Mouse (Mus musculus): ENCODE measurements around the gene Aldh3b3.
"Not testable (repeated sequence)": the region's sequence is repeated elsewhere in the genome, so short reads cannot be mapped to it uniquely, and the experiment has no call there.

Gene Aldh3b3

DNA sequence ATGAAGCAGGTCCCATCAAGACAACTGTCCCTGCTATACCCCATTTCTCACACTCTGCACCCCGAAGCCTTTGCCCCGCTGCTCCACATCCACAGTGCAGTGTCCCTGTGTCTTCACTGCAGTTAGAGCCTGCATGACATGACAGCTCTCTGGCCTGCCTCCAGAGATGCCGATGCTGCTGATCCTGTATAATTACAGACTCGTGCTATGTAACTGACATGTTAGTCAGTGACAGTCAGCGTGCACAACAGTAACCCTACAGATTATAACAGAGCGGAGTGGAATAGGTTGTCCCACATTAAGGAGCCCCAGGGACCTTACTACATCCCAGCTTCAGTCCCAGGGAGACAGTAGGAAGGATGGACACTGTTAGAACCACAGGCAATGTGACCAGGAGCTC, 16.2 kb downstream of the Aldh3b3 start:
- in situ Hi-C loops (cut with MboI) = not testable (repeated sequence)

DNA sequence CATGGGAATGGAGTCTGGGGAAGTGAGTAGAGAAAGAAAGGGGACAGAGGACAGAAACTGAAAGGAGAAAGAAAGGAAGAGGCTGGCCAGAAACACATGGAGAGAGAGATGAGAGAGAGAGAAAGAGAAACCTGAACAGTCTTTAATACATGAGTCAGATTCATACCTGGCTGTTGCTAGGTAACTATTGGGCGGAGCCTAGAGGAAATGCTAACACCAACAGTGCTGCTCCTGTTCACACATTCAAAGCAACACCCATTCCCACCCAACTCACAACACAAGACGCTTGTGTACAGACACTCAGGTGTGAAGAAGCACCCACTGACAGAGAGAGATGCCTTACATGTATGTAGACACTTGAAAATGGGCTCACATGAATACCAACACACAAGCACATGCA, 17.4 kb downstream of the Aldh3b3 start:
- in situ Hi-C loops (cut with MboI) = no loop called here

DNA sequence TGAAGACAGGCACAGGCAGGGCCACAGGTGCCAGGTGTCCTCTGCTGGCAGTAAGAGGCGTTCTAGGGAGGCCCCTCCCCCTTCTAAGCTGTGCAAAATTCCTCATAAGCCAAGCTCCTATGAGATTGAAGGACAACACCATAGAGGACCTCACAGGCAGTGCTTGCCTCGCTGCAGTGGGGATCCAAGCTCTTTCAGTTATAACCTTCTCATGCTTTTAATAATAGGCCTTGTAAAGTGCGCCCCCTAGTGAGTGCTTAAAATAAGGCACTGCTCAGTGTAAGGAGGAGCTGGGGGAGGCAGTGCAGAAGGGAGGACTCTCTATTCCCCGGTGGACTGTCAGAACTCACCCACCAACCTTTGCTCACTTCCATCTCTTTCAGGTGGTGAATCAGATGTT, 21.9 kb downstream of the Aldh3b3 start:
- in situ Hi-C loops (cut with MboI) = no loop called here

DNA sequence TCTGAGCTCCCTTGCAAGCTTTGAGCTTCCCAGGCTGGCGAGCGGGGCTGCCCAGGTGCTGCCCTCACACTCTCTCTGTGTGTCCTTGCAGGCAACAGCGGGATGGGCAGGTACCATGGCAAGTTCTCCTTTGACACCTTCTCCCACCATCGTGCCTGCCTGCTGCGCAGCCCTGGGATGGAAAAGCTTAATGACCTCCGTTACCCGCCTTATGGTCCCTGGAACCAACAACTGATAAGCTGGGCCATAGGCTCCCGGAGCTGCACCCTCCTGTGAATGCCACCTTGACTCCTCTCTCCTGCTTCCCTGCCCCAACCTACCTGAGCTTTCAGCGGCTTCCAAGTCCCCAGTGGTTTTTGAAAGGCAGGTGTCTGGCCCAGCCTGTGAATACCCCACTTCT, 22.5 kb downstream of the Aldh3b3 start:
- in situ Hi-C loops (cut with MboI) = no loop called here

DNA sequence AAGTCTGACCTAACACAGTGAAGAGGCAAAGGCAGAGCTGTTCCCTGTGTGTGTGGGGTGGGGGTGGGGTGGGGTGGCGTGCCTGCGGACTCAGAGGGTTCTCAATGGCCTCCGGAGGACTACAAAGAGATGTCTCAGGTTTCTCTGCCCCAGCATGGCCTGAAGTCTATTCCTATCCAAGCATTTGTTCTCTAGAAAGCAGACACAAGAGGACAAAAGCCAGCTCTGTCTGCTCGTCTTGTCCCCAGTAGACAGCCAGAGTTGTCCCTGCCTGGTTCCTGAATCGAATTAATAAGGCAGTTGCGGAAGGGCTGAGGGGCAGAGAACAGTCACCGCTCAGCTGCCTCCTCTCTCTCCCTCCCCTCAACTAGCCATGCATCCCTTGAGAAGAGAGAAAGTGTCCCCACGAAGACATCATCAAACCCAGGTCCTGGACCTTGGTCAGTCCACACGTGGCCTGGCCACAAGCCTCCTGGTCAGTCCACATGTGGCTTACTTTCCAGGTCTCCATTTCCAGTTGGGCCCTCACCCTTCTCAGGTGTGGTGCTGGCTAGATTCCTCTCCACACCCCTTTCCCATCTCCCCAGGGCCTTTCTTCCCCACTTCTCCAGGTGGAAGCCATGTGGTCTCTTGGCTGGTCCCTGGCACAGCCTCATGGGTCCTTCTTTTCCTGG, 25.2 kb downstream of the Aldh3b3 start:
- in situ Hi-C loops (cut with MboI) = no loop called here

DNA sequence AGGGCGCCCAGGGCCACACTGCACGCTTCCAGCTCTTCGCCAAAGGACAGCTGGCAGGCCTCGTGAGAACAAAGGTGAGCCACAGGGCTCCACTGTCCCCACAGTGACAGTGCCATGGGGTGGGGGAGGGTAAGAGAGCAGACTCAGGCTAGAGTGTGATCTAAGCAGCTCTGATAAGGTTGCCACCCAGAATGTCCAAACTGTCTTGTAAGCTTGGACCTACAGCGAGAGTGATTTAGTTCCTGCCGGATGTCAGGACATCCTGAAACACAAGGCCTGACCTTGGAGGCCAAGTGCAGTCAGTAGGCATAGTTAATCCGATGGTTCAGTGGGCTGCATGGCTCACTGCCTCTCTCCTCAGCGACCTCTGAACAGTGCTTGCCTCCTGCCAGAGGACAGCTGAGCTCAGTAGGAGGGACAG, 26.8 kb downstream of the Aldh3b3 start:
- in situ Hi-C loops (cut with MboI) = no loop called here

DNA sequence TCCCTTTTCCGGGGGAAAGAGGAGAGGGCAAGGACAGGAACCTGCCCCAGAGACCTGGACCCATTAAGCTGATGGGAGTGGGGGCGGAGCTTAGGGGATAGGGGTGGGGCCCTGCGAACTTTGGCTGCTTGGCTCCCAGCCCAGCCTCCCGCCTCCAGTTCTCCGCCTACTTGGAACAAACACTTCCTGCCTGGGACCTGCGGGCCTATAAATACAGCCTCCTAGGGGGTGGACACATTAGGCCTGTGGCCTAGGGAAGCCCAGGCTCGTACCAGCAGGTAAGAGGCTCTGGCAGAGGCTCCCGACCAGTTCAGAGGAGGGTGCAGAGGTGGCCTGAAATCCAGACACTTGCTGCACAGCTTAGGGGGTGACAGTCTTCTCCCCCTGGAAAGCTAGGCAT, 27.9 kb downstream of the Aldh3b3 start, which contains the start of gene Acy3:
TSS of gene Acy3 (plus strand) at position 237 of the 400 bp plus-strand sequence.
- in situ Hi-C loops (cut with MboI) = no loop called here

DNA sequence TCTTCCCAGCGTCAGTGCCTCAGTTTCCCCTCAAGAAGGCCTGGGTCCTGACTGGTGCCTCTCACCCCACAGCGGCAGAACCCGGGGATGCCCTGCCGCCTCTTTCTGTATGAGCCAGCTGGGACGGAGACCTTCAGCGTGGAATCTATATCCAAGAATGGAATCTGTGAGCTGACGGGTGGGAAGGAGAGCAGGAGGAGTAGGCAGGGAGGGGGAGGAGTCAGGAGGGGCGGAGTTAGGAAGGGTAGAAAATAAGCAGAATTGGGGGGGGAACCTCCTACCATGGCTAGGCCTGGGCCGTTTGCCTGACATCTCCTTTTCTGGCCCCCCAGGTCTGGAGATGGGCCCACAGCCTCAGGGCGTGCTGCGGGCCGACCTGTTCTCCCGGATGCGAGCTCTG, 29.6 kb downstream of the Aldh3b3 start:
- in situ Hi-C loops (cut with MboI) = no loop called here

DNA sequence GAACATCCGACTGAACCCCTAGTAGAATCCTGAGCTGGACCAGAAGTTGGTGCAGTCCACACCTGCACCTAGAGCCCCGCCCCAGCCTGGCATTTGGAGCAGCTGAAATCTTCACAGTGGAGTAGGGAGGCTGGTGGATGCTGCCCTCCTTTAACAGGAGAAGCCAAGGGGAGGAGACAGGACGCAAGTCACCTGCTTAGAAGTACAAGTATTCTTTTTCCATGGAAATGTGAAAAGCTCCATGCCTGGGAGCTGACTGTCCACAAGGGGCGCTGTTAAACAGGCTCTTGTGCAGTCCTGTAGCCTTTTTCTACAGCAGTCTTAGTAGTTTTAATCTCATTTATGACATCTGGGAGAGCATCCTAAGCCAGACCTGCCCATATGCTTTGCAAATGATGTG, 30.3 kb downstream of the Aldh3b3 start:
- in situ Hi-C loops (cut with MboI) = no loop called here

DNA sequence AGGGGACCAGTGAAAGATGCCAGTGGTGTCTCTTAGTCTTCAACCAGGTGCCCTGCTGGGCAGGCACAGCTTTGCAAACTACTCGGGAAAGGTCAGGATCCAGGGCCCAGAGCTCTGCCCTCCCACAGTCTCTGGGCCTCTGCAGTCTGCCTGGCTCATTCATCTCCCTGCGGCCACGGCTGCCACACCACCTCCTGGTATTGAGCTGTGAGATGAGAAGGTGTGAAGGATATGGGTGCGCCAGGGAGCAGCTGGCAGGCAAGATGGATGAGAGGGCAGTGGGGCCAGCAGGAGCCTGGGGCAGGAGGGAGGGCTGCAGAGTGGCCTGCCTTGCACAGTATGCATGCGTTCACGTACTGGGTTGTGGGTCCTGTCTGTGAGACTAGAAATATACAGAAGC, 32.4 kb downstream of the Aldh3b3 start:
- in situ Hi-C loops (cut with MboI) = no loop called here

DNA sequence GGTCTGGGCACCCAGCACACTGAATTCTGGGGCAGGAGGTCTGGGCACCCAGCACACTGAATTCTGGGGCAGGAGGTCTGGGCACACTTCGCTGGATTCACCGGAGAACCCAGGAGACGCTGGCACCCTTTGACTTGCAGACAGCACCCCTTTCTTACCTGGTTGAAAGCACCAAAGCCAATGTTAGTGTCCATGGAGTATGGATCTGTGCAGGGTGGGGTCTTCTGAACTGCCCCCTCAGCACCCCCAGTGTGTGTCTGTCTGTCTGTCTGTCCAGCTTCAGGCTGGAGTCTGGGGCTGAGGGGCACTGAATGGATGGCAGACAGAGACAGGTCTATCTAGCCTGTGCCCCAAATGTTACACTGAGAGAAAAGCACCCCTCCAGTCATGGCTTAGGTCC, 33.1 kb downstream of the Aldh3b3 start:
- in situ Hi-C loops (cut with MboI) = no loop called here

DNA sequence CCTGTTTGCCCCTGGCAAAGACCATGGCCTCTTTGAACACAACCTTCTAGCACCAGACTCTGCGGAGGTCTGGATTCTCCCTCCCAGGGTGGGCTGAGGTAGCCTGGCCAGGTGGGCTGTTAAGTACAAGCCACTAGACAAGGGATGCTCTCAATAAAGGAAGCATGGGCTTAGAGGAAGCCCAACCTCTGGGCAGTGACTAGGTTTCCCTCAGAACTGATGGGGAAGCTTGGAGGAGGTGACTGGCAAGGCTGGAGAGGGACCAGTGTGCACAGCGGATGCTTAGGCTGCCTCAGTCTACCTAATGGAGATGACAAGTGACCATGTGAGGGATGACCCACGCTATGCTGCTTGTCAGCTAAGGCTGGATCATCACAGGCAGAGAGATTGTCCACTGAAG, 33.5 kb downstream of the Aldh3b3 start:
- in situ Hi-C loops (cut with MboI) = no loop called here

DNA sequence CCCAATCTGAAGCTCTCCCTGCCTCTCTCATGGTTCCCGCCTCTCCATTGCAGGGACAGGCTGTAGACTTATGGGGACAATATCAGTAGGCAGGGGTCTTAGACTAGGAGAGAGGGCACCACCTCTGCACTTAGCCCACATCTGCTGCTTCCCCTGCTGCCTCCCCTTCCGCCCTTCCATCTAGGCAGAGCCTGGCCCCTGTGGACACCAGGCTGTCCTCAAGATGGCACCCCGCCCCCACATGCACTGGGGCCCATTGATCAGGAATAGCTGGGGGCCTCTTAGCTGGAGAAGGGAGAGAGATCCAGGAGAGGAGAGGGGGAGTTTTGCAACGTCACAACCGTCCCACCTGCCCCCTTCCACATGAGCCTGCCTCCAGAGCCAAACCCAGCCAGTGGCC, 34.0 kb downstream of the Aldh3b3 start, which contains the start of gene Tbx10:
TSS of gene Tbx10 (plus strand) at position 337 of the 400 bp plus-strand sequence.
- in situ Hi-C loops (cut with MboI) = no loop called here

DNA sequence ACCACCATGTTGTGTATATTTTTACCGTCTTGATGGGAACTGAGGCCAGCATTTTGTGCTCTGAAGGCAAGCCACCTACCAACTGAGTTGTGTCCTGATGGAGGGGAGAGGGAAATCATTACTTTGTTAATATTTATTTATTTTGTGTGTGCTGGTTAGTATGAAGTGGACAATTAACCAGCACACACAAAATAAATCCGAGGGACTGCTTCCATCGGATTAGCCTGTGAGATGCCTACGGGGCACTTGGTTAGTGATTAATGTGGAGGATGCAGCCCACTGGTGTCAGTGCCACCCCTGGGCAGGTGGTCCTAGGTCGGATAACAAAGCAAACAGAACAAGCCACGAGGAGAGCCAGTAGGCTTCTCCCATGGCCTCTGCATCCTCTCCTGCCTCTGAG, 36.5 kb downstream of the Aldh3b3 start:
- in situ Hi-C loops (cut with MboI) = no loop called here

DNA sequence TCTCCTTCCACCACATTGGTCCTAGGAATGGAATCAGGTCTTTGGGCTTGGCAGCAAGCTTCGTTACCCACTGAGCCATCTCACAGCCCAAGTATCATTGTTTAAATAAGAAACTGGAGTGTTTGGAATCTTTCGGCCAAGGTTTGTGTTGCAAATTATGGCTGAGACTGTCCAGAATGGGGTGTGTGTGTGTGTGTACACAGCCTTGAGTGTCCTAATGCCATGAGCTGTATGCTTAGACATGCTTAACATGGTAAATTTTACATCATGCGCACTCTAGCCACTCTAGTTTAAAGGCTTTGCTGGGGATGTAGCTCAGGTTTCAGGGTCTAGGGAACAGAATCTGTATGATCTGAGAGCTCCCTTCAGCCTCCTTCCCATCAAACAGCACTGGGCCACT, 37.1 kb downstream of the Aldh3b3 start:
- in situ Hi-C loops (cut with MboI) = no loop called here

DNA sequence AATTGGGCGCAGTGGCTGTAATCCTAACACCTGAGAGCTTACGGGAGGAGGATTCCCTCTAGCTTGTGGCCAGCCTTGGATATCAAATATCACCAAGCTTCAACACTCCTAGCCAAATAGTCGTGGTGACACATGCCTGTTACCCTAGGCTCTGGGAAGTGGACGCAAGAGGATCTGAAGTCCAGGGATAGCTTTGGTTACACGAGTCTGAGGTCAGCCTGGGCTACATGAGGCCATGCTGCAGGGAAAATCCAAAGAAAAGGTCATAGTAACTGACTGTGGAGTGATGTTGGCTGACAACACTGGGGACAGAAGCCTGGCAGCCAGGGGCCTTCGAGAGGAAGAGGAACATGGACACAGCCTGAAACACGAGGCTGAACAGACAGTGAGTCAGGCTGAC, 37.7 kb downstream of the Aldh3b3 start:
- in situ Hi-C loops (cut with MboI) = no loop called here

DNA sequence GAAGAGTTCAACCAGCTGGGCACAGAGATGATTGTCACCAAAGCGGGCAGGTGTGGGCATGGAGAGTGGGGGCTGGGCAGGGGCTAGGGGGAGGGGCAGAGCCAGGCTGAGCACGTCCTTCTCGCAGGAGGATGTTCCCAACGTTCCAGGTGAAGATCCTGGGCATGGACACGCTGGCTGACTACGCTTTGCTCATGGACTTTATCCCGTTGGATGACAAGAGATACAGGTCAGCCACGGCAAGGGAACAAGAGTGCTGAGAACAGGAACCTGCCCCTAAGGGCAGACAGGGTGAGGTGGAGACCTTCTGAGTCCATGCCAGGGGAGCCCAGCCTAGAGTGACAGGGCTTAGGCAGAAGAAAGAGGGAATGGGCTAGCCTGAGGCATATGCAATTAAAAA, 38.3 kb downstream of the Aldh3b3 start:
- in situ Hi-C loops (cut with MboI) = no loop called here

DNA sequence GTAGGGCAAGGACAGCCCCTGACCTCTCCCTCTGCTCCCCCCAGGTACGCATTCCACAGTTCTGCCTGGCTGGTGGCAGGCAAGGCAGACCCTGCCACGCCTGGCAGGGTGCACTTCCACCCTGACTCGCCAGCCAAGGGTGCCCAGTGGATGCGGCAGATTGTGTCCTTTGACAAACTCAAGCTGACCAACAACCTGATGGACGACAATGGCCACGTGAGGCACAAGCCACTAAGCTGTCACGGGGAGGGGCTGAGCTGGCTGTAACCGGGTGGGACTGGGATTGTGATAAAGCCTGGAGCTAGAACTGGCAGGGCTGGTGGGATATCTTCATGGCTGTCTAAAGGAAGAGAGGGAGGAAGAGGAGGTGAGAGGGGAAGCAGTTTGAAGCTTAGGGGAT, 38.8 kb downstream of the Aldh3b3 start:
- in situ Hi-C loops (cut with MboI) = no loop called here

DNA sequence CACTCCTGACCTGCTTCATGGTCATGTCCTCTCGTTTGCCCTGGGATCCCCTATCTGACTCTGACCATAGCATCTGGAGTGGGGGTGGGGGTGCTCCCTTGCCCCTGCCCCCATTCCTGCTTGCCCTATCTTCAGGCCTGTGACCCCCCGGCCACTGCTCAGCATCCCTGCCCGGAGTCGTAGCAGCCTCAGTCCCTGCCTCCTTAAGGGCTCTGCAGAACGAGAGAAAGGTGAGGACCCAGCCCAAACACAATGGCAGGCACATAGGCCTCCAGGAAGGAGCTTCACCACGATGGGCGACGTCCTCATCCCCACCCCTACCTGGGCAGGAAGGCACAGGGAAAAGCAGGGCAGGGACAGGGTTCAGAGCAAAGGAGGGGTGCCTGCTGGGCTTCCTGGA, 39.9 kb downstream of the Aldh3b3 start:
- in situ Hi-C loops (cut with MboI) = no loop called here

DNA sequence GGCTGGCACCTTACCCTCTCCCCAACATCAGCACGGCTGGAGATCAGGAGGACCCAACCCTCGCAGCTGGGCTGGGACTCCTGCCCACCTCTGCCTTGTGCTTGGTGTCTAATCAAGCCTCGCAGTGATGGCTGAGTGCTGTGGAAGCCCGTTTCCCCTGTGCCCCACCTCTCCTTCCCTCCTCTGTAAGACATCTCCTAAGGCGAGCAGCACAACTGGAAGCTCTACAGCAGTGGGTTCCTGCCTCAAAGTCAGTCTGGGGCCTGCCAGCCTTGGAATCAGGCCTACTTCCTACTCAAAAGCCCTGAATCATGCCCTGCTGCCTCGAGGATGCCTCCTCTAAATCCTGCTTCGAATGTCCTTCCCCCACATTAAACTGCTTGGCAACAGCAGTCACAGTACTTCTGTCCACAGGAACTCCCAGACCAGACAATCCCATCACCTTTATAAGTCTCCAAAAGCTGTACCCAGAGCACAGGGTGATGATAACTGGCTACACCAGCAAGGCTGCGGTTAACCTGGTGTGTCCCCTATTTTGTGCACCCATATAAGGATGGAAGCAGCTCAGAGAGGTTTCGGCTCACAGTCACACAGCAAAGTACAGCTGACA, 40.8 kb downstream of the Aldh3b3 start:
- in situ Hi-C loops (cut with MboI) = no loop called here

DNA sequence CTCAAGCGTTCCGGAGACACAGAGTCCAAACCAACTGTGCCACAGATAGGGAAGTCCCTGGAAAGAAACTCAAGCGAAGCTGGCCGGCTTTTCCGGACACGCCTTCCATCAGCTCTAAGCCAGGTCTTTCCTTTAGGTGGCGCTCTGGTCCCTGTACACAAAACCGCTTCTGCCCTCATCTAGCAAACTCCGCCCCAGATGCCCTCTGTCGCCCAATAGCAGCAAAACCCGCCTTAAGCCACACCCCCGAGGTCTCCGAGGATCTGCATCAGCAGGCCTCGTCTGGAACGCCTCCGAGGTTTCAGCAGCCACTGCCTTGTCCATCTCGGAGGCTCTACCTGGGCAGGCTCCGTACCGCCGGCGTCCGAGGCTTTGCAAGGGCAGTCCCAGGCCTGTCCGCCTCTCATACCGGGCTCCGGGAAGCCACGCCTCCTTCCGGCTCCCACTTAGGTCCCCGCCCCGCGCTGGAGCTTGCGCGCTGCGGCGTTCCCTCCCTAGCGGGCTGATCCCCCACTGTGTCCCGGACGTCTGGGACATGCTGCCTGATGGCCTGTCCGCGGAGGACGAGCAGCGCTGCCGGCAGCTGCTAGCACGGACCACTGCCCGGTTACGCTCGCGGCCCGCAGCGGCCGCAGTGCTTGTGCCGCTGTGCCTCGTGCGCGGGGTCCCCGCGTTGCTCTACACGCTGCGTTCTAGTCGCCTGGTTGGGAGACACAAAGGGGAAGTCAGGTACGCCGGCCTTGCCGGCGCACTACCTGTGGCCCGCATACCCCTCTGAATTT, 41.9 kb downstream of the Aldh3b3 start, which contains the start of the genes Nudt8 and Gm49405:
TSS of gene Nudt8 (plus strand) at position 462 of the 782 bp plus-strand sequence.
TSS of gene Gm49405 (plus strand) at position 508 of the 782 bp plus-strand sequence.
- in situ Hi-C loops (cut with MboI) = no loop called here

DNA sequence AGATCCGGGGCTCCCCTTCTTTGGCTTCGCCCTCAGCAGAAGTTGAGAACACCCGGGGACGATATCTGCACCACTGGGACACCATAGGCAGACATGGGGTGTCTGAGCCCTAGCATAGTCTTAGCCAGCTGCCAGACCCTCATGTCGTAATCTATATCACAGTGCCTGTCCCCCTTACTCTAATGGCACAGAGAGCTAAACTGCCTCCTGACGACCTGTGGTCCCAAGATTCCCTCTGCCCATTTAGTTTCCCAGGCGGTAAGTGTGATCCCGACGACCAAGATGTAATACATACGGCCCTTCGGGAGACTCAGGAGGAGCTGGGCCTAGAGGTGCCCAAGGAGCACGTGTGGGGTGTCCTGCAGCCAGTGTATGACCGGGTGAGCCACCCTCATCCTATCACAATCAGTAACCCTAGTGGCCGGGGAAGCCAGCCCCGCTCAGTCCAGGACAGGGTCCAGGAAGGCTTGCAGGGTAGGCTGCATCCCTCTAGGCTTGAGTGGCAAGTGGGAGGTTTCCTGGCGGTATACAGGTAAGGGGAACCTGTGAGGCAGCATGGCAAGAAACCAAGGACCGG, 42.6 kb downstream of the Aldh3b3 start:
- in situ Hi-C loops (cut with MboI) = no loop called here

Data from mature B cell (primary cell).